Mouse (Mus musculus) right cerebral cortex, postnatal 36 days (tissue): ENCODE results near the gene Robo1.

ENCODE experiments used
- DNase-seq, 2 experiments: peaks; one replicate each; pipeline ENCODE4 v3.0.0; 2022; ENCODE audit warnings: low spot score in 2 of 2, mixed read lengths in 1 of 2

Gene Robo1

GRCm38 (mm10) chr16:72998677-72999076, 690.6 kb downstream of the Robo1 start:
- DNase-seq: no peak

GRCm38 (mm10) chr16:73002685-73003084, 694.6 kb downstream of the Robo1 start:
- DNase-seq: no peak

DNA sequence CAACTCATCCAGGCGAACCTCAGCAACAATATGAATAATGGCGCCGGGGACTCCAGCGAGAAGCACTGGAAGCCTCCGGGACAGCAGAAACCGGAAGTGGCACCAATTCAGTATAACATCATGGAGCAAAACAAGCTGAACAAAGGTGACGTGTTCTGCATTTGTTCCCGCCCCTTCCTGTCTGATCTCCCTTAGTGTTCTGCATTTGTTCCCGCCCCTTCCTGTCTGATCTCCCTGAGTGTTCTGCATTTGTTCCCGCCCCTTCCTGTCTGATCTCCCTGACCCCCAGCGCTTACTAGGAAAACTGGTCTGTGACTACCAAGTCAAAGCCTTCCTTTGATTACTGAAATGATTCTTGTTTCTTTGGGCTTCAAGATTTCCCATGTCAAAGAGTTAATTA, 696.5 kb downstream of the Robo1 start:
- DNase-seq: no peak

GRCm38 (mm10) chr16:73005831-73006230, 697.7 kb downstream of the Robo1 start:
- DNase-seq: no peak

DNA sequence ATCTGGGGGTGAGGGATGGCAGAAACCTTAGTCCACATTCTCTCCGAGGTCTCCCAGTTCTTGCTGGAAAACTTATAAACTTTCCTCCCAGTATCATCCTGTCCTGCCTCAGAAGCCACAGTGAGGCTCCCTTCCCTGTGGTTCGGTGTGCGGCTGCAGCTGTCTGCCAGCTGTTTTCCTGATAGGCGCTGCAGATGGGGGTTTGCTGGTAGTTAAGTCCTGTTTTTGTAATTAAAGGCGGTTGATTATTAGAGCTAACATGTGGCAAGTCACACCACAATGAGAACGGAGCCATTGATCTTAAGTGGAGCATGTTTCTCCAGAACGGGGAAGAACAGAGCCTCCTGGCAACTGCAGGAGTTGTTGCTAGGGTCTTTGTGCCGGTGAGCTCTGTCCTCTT, 699.3 kb downstream of the Robo1 start:
- no peak for DNase-seq

DNA sequence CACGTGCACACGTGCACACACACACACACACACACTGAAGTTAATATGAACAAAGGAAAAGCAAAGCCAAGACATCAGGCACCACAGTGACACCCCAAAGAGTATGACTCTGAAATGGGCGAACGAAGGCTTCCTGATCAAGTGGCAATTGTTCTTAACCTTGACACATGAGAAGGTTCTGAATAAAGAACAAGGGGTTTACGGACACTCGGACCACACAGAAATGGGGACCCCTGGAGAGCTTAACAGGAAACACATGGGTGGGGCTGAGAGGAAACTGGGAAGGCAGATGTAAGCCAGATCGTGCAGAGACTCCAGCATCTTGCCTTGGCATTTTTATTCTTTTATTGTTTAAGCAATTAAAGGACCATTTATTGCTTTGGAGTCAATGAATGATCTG, 703.2 kb downstream of the Robo1 start:
- DNase-seq: no peak

GRCm38 (mm10) chr16:73012926-73013325, 704.8 kb downstream of the Robo1 start:
- no peak for DNase-seq

GRCm38 (mm10) chr16:73014544-73014943, 706.4 kb downstream of the Robo1 start:
- no peak for DNase-seq

GRCm38 (mm10) chr16:73015976-73016375, 707.9 kb downstream of the Robo1 start:
- no peak for DNase-seq

DNA sequence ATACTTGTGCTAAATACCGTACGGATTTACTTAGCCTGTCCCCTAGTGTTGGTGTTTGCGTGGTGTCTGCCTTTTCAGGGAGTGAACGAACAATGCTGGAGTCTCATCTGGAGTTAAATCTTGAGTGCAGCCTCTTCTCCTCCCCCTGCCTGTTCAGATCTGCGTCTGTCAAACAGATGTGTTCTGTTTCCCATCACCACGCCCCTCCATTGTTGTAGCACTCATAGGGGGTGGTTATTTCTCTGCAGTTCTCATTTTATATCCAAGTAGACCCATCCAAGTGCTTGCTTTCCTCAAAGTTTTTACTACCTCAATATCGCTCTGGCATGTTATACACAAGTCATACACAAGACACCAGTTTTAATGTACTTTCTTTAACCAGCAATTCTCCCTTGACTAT, 708.7 kb downstream of the Robo1 start:
- no peak for DNase-seq

GRCm38 (mm10) chr16:73024326-73024725, 716.2 kb downstream of the Robo1 start:
- no peak for DNase-seq

DNA sequence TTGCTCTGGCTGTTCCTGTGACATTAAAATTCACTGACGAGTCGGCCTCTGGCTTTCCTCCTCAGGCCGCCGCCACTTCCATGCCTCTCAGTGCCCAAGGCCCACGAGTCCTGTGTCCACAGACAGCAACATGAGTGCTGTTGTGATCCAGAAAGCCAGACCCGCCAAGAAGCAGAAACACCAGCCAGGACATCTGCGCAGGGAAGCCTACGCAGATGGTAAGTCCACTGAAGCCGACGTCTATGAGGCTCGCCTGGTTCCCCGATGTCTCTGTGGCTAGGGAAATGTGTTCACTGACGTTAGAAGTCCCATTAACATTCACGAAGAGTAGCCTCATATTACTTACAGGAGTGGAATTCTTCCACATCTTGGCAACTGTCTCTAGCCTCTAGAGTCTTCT, 719.6 kb downstream of the Robo1 start:
- DNase-seq: no peak

DNA sequence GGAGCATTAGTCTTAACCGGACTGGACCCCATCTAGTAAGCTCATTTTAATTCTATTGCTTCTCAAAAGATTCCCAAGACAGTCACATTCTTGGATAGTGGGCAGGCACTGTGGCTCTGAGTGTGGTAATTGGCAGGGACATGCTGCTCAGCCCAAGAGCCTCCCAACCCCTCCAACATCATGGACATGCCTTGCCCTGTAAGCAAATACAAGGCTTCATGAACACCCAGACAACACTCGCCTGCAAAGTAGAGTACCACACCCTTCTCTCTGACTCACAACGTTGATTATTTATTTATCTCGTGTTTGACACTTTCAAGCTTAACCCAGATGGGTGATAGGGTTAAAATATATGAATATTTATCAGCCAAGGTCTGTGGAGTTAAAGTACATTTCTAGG, 722.9 kb downstream of the Robo1 start:
- no peak for DNase-seq

DNA sequence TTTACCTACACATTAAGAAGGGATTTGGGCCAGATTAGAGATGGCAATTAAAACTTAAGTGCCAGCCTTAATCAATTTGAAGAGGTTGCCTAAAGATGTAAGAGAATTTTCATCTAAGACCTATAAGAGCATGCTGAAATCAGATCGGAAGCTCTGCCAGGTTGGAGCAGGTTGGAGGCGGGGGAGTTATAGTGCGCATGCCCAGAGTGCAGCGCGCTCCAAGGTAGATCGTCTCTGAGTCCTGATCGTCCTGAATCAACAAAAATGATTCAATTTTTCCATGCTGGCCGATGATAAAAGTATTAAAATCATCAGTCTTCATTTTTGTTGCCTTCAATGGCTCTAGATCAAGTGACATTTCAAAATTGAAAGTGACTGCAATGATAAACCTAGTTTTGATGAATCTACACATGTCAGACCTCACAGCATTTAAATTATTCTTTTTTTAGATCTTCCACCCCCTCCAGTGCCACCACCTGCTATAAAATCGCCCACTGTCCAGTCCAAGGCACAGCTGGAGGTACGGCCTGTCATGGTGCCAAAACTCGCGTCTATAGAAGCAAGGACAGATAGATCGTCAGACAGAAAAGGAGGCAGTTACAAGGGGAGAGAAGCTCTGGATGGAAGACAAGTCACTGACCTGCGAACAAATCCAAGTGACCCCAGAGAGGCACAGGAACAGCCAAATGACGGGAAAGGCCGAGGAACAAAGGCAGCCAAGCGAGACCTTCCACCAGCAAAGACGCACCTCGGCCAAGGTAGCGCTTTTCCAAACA, 727.3 kb downstream of the Robo1 start:
- DNase-seq: no peak

DNA sequence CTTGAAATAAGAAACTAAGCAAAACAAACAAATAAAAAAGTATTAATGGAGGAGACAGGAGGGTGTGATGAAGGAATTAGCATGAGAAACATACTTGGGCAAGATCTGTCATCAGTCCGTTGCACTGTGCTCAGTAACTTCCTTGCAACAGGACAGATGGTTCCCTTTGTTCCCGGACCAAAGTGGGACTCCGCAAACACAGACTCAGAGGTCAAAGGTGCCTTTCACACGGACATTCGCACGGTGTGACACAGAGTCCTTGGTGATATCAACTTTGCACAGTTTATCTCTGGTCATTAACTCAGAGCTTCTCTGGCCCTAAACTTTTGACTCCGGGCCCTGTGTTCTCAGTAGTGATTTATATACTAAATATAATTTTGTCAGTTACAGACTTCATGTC, 730.4 kb downstream of the Robo1 start:
- no peak for DNase-seq

- DNase-seq: no peak
Measured at GRCm38 (mm10) chr16:73062461-73062860, 754.4 kb downstream of the Robo1 start.

DNA sequence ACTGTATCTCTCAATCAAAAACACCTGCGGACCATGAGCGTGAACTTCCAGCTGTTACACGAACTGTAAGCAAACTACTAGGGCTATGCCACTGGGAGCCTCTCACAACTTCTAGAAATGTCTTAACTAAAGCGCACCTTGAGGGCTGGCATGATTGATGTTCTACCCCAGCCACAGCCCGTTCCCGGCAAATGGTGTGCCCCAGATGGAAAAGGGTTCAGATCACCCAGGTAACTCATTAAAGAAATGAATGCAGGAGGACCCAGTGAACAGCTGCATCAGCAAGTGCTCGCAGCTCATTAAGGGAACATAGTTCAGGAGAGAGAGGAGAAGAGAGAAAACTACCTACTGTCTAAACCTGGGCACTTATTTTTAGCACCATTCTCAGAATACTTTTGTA, 759.7 kb downstream of the Robo1 start:
- DNase-seq: no peak

DNA sequence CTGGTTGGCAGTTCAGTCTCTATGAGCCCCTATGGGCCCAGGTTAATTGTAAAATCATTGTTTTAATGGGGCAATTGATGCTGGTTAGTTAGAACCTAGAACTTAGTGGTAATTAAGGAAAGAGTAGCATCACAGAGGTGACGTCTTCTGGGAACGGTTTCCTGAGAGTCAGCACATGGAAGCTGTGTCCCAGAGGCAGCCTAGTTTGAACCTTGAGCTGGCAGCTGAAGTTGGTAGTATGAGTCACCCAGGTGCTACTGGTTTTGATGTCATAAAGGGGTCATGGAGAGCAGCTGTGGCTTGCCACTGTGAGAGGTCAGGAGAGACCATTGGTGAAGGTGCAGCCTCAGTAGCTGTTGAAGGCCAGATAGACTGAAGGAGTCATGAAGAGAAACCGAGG, 763.9 kb downstream of the Robo1 start:
- DNase-seq: no peak

GRCm38 (mm10) chr16:73072883-73073282, 764.8 kb downstream of the Robo1 start:
- no peak for DNase-seq

- no peak for DNase-seq
Measured at GRCm38 (mm10) chr16:73082420-73082819, 774.3 kb downstream of the Robo1 start.

DNA sequence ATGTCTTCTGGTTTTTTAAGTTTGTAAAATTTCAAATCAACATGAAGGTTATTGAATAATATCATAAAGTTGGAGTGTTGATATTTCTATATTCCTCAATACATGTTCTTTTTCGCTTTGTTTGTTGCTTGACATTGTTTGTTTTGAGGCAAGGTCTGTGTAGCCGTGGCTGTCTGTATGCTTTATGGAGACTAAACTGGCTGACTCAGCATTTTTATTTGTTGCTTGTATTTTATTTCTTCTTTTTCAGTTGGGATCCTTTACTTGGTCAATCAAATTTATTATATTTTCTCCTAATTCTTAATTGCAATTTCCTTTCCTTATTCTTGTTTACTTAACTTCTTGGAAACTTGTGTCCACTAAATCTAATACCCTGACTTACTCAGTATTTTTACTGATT, 775.0 kb downstream of the Robo1 start:
- no peak for DNase-seq
